Mouse (Mus musculus) layer of hippocampus, postnatal 10 days (tissue): ENCODE results near the gene Tmem120b. TPM values are rescaled to one million over a fixed set of nuclear protein-coding genes. Genes with fewer than 3 reads are reported as not detected.

Experiments used
- DNase-seq, 2 experiments: peaks; one replicate each; pipeline ENCODE4 v3.0.0; 2021; ENCODE audit warnings: low spot score in 2 of 2
- total RNA-seq, 2 experiments: library from RNA; stranded (reverse); gene quantifications; 2 replicates each; pipeline ENCODE4 v1.2.3; 2021

The Tmem120b gene
- total RNA-seq, 2 experiments from 2014 or later: 19.6 to 24.5 TPM

DNA sequence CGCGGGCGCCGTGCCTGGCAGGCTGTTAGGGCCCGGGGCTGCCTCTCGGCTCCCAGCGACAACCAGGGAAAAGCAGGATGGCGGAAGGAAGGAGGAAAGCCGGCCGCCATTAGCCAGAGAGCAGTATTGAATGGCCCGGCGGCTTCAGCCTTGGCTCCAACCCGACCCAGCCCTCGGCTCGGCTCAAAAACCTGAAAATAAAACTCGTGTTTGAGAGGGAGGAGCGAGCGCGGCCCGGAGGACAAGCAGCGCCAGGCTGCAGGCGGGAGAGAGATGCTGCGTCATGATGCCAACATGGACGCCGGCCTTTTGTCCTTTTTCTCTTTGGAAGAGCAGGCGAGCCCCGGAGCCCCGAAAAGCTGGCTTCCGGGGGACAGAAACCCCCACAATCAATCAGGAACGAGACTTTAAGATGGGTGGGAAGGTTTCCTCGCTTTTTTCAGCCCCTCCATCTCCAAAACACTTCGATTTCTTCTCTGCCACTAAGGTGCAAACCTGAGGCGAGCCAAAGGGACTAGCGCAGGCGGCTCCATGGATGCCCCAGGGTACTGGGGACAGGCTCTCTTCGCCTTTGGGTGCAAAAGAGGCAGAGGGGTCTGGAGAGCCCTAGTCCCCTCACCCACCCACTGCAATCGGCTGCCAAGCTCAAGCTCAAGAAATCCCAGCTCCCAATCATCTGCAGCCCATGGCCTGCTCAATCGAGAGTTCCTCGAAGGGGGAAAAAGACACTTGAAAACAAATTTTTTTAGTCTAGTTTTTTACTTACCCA is 70.9 kb downstream of the Tmem120b start:
- DNase-seq: peak; percentile 79 to 83

DNA sequence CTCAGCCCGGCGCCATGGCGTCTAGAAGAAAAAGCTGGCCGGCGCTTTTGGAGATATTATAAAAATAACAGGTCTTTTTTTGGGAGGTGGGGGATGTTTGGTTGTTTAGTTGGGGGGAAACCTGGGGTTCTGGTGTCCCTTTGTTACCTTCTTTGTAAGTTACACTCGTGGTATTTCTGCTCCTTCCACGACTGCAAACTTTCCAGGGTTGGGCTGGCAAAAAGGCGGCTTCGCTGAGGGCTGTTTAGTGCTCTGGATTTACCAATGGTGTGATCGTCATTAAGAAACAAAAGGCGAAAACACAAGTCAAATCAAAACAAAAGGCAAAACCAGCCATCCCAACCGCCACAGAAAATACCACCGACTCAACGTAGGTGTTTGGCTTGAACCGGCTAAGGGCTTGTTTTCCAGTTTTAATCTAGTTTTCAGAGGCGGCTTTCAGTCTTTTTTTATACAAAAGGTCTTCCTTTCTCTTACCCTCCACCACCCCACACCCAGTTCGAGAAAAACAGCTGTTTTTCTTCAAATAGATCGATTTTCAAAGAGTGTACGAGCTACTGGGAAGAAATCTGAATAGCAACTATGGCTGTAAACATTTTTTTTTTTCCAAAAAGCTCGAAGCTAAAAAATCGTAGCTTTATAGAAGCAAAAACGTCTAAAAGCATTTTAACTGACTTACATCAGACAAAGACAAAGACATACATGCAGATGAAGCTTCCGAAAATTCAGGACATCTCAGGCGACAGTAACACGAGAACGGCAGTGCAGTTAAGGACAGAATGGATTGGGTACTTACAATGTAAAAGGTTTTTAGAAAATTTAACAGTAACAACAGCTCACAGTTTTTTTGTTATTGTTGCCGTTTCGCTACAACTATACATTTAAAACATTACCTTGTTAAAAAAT is 71.8 kb downstream of the Tmem120b start:
- peak in 1 of 2 experiments; percentile 32 for DNase-seq

DNA sequence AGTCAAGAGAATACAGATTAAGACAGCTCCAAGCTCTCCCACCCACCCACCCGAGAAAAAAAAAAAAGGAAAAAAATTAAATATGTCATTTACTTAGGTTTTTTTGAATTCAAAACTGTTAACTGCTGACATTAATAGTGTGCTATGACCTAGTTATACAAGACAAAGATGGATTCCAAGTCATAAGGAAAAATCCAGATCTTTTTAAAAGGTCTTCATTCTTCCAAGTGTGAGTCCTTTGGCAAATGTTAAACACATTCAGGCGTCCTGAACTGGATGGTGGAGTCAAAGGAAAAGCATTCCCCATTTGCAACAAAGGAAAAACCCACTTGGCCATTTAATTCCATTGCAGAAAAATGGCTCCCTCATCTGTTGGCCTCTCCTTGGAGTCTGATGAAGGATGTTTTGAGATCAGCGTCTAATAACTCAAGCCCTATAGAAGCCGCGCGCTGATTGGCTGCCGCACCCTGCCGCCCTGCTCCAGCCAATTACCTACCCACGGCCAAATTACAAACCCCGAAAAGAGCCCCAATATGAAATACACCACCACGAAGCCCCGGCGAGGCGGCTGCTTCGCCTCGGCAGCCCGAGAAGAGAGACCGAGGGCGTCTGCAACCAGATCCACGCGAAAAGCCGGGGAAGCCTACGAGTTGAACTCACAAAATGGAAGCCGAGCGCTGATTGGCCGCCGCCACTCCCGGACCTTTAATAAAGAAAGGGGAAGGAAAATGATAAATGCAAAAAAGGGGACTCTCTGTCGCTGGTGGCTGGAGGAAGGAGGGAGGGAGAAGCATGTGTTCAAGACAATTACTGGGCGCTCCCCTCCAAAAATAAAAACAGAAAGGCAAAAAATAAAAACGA is 72.7 kb downstream of the Tmem120b start:
- peak; percentile 85 to 91 for DNase-seq

DNA sequence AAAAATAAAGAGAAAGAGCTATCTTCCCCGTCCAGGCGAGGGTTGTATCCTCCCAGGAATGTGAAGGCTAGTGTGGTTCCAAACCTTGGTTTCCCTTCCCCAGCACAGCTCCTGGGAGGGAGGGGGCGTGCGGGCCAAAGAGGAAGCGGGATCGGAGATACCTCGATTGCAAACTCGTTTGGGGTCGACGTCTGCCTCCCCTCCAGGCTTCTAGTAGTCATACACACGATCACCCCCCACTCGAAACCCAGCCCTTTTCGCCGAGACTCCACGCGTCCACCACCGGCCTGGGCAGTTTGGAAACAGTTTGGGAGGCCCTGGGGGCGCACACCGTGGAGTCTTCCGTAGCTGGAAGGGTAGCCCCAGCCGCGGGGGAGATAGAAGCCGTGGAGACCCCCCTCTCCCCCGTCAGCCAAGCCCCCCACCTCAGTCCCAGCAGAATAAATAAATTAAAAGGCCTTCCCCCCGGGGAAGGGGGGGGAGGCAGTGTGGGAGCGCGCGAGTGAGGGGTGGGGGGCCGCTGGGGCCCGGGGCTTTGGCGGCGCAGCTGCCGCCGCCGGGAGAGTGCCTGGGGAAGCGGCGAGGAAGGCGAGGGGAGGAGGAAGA is 73.4 kb downstream of the Tmem120b start:
- peak; percentile 68 for DNase-seq

DNA sequence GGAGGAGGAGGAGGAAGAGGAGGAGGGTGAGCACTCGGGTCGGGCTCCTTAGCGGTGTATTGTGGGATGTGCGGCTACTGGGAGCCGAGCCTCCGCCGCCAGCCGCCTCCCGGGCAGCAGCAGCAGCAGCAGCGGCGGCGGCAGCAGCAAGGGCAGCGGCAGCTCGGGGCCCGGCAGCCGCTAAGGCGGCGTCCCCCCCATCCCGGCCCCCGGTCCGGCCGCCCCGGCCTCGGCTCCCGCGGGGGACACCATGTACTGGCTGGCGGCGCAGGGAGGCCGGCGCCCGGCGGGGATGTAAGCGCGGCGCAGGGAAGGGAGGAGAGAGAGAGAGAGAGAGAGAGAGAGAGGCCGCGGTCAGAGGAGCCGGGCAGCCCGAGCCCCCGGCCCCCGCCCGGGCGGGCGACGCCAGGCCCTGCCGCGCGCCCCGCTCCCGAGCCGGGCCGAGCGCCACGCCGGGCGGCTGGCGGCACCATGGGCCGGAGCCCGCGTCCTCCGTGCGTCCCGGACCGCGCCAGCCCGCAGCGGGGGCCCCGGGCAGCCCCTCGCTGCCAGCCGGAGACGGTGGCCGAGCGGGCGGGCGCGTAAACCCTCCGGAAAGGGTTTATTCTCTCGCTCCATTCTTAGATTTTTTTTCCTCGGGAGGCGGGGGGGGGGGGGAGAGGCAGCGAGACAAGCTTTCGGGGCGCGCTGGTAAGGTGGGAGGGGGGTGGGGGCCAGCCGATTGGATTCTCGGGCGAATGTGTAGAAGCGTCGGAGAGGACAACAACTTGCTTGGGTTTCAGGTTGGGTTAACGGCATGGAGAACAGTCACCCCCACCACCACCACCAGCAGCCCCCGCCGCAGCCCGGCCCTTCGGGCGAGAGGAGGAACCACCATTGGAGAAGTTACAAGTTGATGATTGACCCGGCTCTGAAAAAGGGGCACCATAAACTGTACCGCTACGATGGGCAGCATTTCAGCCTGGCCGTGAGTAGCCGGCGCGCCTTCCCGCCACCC is 74.2 kb downstream of the Tmem120b start, which contains the start of gene Setd1b:
Gene Setd1b (plus strand): TSS at position 33 of the 997 bp plus-strand sequence.
- peak; percentile 48 to 58 for DNase-seq

DNA sequence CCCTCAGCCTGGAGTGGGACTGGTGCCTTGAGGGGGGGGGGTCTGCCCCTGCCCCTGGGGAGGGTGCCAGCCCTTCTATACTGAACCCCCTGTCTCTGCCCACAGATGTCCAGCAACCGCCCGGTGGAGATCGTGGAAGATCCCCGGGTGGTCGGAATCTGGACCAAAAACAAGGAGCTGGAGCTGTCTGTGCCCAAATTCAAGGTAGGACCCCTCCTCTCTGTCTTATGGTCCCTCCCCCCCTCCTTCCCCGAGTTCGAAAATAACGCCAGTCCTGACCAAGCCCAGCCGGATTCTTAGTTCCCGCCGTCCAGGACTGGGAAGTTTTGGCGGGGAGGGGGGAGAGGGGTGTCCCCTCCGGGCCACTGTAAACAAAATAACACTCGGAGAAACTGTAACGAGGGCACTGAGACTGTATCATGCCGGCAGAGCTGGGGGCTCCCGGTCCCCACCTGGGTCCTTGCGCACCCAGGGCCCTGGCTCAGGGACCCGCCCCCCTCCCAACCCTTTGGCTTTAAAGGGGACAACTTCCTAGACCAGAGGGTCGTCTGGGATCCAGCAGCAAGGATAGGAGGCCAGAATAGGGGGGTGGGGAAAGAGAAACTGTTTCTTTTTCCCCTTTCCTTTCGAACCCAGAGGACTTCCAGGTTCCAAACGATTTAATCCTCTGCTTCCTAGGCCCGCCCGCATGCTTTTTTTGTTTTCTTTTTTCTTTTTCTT is 75.2 kb downstream of the Tmem120b start:
- peak in 1 of 2 experiments; percentile 55 for DNase-seq

DNA sequence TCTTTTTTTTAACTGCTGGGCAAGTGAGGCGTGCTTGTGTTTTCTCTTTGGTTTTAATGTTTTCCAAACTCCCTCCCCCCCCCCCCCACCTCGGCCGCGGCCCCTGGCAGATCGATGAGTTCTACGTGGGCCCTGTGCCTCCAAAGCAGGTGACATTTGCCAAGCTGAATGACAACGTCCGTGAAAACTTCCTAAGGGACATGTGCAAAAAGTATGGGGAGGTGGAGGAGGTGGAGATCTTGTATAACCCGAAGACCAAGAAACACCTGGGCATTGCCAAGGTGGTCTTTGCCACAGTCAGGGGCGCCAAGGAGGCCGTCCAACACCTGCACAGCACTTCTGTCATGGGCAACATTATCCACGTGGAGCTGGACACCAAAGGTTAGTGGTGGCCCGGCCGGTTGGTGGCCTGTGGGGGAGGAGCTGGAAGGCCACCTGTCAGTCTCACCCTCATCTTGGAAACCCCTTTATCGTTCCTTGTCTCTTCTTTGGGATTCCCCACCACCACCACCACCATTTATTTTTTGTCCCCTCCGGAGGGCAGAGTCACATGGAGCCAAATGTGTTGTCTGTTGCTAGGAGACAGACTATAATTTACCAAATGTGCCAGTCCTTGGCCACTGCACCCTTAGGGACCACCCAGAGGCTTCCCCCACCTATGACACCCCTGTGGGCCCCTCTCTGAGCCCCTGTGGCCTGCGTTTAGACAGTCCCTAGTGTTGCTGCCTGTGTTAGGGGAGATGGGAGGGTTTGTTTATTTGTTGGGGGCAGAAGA is 75.9 kb downstream of the Tmem120b start:
- DNase-seq: no peak

DNA sequence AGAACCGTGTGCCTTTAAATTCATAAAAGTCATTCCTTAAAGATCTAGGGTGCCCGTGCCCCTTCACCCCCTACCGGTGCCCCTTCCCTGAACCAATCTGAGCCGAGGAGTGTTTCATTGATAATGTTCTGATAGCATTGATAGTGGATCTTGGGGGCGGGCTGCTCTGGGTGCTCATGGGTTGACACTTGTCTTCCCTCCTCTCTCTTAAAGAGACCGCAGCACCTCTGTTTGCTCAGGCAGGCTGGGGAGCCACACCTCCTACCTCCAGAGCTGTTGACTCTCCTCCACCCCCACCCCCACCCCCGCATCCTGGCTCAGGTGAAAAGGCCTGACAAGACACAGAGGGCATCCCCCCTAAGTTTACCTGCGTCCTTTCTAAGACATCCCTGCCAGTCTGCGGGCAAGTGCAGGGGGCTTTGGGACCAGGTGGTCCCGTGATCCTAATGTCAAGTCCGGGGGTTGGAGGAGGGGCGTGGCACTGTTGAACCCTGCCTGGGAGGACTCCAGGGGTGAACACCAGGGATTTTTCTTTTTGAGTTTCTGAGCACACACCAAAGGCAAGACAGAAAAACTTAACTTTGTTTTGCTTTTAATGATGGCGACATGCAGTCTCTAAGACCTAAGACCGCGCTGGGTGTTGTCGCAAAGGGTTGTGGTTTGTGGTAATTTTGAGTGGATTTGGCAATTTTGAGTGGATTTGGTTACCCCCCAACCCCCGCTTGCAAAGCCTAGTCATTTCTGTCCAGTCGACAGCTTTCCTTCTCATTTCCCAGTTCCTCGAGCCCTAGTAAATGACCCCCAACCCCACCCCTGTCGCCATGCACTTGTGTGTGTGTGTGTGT is 76.8 kb downstream of the Tmem120b start:
- DNase-seq: no peak

DNA sequence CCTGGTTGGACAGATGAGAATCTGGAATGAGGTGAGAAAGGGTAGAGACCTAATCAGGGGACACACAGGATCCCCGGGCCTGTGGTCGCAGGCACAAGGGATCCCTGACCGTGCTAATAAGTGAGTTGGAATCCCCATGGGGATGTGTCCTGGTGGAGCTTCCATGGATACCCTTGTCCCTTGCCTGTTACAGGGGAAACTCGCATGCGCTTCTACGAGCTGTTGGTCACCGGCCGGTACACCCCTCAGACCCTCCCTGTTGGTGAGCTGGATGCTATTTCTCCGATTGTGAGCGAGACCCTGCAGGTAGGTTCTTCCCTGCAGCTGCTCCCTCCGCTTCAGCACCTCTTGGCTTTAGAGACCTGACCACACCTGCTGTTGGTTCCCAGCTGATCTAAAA is 78.1 kb downstream of the Tmem120b start:
- DNase-seq: no peak

DNA sequence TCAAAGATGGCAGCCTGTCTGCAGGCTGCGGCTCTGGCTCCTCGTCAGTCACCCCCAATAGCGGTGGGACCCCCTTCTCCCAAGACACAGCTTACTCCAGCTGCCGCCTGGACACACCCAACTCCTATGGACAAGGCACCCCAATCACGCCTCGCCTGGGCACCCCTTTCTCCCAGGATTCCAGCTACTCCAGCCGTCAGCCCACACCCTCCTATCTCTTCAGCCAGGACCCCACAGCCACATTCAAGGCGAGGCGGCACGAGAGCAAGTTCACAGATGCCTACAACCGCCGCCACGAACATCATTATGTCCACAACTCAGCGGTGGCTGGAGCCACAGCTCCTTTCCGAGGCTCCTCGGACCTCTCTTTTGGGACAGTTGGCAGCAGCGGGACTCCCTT is 79.4 kb downstream of the Tmem120b start:
- no peak for DNase-seq

DNA sequence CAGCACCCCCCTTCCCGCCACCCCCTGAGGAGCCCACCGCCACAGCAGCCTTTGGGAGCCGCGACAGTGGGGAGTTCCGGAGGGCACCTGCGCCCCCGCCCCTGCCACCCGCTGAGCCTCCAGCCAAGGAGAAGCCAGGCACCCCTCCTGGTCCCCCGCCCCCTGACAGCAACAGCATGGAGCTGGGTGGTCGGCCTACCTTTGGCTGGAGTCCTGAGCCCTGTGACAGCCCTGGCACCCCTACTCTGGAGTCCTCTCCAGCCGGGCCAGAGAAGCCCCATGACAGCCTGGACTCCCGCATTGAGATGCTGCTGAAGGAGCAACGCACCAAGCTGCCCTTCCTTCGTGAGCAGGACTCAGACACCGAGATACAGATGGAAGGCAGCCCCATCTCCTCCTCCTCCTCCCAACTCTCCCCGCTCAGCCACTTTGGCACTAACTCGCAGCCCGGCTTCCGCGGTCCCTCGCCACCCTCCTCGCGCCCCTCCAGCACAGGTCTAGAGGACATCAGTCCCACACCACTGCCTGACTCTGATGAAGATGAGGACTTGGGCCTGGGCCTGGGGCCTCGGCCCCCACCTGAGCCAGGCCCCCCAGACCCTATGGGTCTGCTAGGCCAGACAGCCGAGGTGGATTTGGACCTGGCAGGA is 80.0 kb downstream of the Tmem120b start:
- DNase-seq: no peak

DNA sequence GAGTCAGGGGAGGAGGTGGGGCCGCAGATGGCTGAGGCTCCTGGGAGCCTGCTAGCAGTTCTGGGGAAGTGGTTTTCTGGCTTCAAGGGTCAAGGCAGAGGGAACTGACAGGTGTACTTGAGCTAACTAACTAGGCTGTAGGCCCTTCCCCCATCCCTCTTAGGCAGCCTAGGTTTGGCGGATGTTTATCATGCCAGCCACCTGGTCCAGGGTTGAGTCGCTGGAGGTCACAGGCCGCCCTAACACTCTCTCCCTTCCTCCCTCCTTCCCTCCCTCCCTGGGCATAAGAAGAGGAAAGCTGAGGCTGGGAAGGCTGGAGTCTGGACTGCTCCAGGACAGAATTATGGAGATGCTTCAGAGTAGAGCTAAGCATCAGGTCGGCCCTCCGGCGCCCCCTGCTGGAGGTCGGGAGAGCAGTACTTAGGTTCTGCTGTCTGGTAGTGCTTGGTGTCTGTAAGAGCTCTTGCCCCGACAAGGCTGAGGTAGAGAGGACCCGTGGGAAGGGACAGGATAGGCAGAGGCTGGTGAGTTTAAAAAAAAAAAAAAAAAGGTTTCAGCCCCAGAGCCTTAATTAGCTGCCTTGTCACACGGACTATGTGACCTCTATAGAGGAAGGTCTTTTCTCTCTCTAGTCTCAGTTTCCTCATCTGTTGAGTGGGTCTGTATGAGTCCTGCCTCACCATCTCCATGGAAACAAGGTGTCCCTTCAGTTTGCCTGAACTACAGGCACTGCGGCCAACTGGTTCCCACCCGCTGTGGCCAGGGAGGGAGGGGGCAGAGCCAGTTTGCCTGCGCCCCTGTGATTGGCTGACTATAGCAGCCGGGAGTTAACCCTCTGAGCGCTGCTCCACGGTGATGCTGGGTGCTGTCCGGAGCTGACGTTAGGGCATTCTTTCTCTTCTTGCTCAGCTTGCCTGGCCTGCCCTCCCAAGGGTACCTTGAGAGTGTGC is 81.5 kb downstream of the Tmem120b start:
- DNase-seq: peak; percentile 91 to 94

DNA sequence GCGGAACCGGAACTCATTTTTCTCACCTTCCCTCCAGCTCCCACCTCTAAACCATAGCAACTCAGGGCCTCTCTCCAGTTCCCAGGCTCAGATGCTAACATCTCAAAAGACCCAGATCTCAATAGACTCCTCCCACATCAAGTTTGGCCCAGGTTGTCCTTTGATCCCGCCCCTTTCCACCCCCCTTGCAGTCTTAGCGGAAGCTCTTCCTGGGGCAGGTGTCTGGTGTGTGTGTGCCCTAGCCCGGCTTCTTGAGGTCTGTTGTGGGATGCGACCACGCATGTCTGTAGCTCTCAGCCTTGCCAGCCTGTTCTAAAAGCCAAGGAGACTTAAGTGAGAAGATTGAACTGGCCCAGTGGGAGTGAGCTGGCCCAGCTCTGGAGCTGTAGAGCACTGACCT is 82.4 kb downstream of the Tmem120b start:
- DNase-seq: no peak

DNA sequence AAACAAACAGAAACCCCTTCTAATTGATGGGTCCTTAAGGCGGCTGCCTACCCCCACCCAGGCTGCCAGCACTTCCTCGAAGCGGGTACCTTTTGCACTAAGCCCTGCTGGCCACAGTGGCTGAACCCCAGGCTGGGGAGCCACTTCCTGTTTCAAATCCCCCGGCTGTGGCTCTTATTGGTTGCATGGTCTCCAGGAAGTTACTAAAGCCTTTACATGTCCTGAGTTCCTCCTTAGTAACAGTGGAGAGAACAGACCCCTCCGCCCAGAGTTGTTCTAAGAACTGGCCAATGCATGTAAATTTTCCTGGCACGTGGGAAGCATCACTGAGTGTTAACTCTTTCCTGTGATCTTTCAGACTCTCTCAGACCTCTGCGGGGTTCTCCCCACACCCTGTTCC is 82.9 kb downstream of the Tmem120b start:
- DNase-seq: no peak

DNA sequence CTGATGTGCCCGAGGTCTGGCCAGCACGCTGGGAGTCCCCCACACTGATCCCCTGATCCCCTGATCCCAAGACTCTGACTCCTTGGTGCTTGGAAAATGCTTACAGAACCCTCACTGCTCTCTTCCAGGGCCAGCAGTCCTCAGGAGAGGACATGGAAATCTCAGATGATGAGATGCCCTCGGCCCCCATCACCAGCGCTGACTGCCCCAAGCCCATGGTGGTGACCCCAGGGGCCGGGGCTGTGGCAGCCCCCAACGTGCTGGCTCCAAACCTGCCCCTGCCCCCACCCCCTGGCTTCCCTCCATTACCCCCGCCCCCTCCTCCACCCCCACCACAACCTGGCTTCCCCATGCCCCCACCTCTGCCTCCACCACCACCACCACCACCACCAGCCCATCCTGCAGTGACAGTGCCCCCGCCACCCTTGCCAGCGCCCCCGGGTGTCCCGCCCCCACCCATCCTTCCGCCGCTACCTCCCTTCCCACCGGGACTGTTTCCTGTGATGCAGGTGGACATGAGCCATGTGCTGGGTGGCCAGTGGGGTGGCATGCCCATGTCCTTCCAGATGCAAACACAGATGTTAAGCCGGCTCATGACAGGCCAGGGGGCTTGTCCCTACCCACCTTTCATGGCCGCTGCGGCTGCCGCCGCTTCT is 83.6 kb downstream of the Tmem120b start:
- DNase-seq: no peak
